Mouse (Mus musculus) liver, postnatal 0 days (tissue): ENCODE results near the gene Arid3b. TPM values are rescaled to one million over a fixed set of nuclear protein-coding genes. Genes with fewer than 3 reads are reported as not detected.

Source experiments
- ATAC-seq: fragments of 200-750 bp; cut with Nextera tagmentation; 2 replicates; pipeline ENCODE4 v1.8.0; 2017; ENCODE audit warnings: mild to moderate bottlenecking, moderate library complexity
- DNase-seq: peaks from one replicate; pipeline ENCODE4 v3.0.0-alpha.2; 2016
- H3K27ac ChIP-seq: fragments of 300-500 bp; sonication (generic); 2 replicates; pipeline ENCODE4 v1.5.1; 2014; ENCODE audit warnings: antibody characterized with exemption, moderate library complexity, mild to moderate bottlenecking, low read depth
- H3K27me3 ChIP-seq: fragments of 300-500 bp; sonication (generic); 2 replicates; pipeline ENCODE4 v1.6.1; 2014; ENCODE audit warnings: low read length, control low read depth, mixed read lengths; ENCODE audit not compliant: insufficient read depth
- H3K36me3 ChIP-seq: fragments of 300-500 bp; sonication (generic); replicated peaks from 2 replicates; pipeline ENCODE4 v1.6.1; 2014; ENCODE audit warnings: mild to moderate bottlenecking, control low read depth, low read length, moderate library complexity, mixed read lengths; ENCODE audit not compliant: insufficient read depth
- H3K4me1 ChIP-seq: fragments of 300-500 bp; sonication (generic); 2 replicates; pipeline ENCODE4 v1.6.1; 2014; ENCODE audit warnings: antibody characterized with exemption, mild to moderate bottlenecking, control low read depth; ENCODE audit not compliant: insufficient read depth
- H3K4me2 ChIP-seq: fragments of 300-500 bp; sonication (generic); 2 replicates; pipeline ENCODE4 v1.6.1; 2014; ENCODE audit warnings: low read depth, mild to moderate bottlenecking, low read length, moderate library complexity, mixed read lengths
- H3K4me3 ChIP-seq: fragments of 300-500 bp; sonication (generic); 2 replicates; pipeline ENCODE4 v1.5.1; 2014; ENCODE audit warnings: low read depth, low read length
- H3K9ac ChIP-seq: fragments of 300-500 bp; sonication (generic); replicated peaks from 2 replicates; pipeline ENCODE4 v1.6.1; 2014; ENCODE audit warnings: mild to moderate bottlenecking, moderate library complexity
- H3K9me3 ChIP-seq: fragments of 300-500 bp; sonication (generic); 2 replicates; pipeline ENCODE4 v1.6.1; 2016; ENCODE audit warnings: mild to moderate bottlenecking, control low read depth, low read length, mixed read lengths
- CTCF ChIP-seq: sonication (generic); IDR thresholded peaks from 2 replicates; pipeline ENCODE4 v1.5.1; 2016; ENCODE audit warnings: antibody characterized with exemption, low read depth
- EP300 ChIP-seq: IDR thresholded peaks from 2 replicates; pipeline ENCODE4 v1.6.1; 2016; ENCODE audit warnings: antibody characterized with exemption, low read depth, mild to moderate bottlenecking
- WGBS: fragments of 180-500 bp; shearing (Covaris S2); extraction: QIAGEN DNeasy Blood & Tissue Kit; methylation state at CpG from one replicate; pipeline ENCODE4 v1.1.7; 2014; ENCODE audit not compliant: insufficient replicate concordance; 5-methylcytosine and 5-hydroxymethylcytosine counted together
- polyA plus RNA-seq: library from polyadenylated mRNA; unstranded; fragments of >200 nt; fragmentation: Nextera tagmentation; extraction: Ambion mirVana; gene quantifications from 2 replicates; pipeline ENCODE4 v1.2.1, GENCODE M21; 2015

The Arid3b gene
- polyA plus RNA-seq, 1 experiment from 2014 or later, result 4.7 TPM

DNA sequence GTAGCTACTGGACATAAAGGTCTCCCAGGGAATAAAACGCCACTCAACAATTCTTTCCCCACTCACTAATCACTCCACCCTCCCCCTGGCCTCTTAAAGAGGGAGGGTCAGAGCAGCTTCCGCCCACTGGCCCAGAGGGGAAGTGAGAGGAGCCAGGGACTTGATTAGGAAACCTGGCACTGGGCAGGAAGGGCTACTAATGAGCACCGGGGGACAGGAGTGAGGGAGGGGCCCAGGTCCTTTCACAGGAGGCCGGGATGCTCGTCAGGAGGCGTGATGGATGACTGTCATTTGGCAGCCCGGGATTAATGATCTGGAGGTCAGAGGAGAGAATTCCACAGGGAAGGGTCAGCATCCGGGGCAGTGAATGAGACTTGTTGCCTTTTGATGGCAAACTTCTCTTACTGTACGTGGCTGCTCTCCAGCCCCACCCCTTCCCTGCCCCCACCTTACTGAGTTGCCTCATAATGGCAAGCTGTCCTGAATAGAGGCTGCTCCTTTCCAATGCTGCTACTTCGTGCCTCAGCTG, 37.8 kb downstream of the Arid3b start:
- DNase-seq, result peak; percentile 46
- TF ChIP-seq CTCF, result no peak
- no peak for TF ChIP-seq EP300
- Histone ChIP-seq H3K4me2 (0 out of 2 replicates have a peak overlapping the region, but pooled peaks have one; percentile 26), H3K4me1 (peaks cover 12% of the 10 kb centered on the region; the same call in 1 of the 2 replicates), H3K4me3 (no peak overlapping the region), H3K27me3 (no peaks in the 10 kb centered on the region), H3K27ac (no peak overlapping the region), H3K36me3 (peaks cover 32% of the 10 kb centered on the region), H3K9me3 (no peaks in the 10 kb centered on the region), H3K9ac (no peak overlapping the region)
- 55% methylated on average over 10 of the region's 10 CpGs for WGBS
- peak; percentile 36; the same call in 1 of the 2 replicates for ATAC-seq

DNA sequence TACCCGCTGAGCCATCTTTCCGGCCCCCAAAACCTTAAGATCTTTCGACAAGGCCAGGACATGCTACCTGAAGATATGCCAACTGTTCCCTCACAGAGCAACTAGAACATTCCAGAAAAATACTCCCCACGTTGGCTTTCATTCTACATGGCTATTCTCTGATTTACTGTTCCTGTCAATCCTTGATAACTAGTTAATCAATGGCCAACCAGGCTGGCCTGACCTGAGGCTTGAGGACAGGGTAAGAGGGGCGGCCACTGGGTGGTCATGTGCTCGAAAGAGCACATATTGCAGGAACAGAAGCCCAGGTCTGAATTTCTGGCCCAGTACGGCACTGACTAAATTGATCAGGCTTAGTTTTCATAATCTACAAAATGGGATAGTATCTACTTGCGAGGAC, 39.1 kb downstream of the Arid3b start:
- TF ChIP-seq CTCF, result no peak
- TF ChIP-seq EP300, result no peak
- Histone ChIP-seq H3K27me3 (no peaks in the 10 kb centered on the region), H3K9ac (no peak overlapping the region), H3K36me3 (peaks cover 44% of the 10 kb centered on the region), H3K4me1 (peaks cover 12% of the 10 kb centered on the region; the same call in 1 of the 2 replicates), H3K4me2 (no peak overlapping the region), H3K4me3 (no peak overlapping the region), H3K27ac (no peak overlapping the region), H3K9me3 (no peaks in the 10 kb centered on the region)
- DNase-seq (no peak), ATAC-seq (no peak)
- WGBS, result 82% methylated on average over 8 of the region's 8 CpGs

DNA sequence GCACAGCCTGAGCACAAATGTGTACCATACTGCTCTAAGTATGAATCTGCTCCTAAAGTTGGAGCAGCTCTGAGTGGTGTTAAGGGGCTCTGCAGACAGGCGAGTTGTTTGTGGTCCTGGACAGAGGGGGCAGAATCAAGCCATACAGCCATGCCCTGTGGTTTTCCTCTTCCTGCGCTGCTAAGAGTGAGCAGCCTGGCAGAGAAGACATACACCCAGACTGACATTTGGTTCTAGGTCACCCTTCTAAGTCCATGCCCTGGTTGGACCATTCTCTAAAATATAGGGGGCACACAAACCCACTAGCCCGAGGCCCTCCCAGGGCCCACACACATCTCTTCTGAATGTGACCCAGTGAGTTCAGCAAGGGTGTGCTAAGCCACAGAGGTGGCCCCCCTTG, 46.9 kb downstream of the Arid3b start:
- no peak for DNase-seq
- no peak overlapping the region for H3K27ac ChIP-seq
- no peak for ATAC-seq
- H3K27me3 ChIP-seq, result no peaks in the 10 kb centered on the region
- H3K4me2 ChIP-seq, result no peak overlapping the region
- no peaks in the 10 kb centered on the region for H3K4me1 ChIP-seq
- H3K9ac ChIP-seq, result no peak overlapping the region
- peaks cover 35% of the 10 kb centered on the region for H3K36me3 ChIP-seq
- no peaks in the 10 kb centered on the region for H3K9me3 ChIP-seq
- no peak for TF ChIP-seq CTCF
- TF ChIP-seq EP300, result no peak
- H3K4me3 ChIP-seq, result no peak overlapping the region
- WGBS, result 38% methylated on average over 3 of the region's 3 CpGs

DNA sequence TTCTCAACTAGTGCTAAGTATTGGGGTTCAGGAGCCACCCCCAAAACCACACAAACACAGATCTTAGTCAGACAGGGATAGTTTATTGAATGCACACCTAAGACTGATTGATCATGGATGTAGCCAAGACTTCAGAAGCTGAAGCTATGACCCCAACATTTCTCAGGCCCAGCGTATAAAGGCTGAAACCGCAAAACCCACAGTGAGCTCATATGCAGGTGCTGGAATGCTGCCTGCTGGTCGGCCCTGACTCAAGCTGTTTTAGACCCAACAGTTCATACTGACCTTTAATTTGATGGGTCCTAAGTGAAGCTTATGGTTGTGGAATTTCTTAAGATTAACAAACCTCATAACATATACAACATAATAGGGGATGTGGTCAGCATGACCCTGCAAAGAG, 53.9 kb downstream of the Arid3b start:
- no peak for TF ChIP-seq EP300
- TF ChIP-seq CTCF, result no peak

DNA sequence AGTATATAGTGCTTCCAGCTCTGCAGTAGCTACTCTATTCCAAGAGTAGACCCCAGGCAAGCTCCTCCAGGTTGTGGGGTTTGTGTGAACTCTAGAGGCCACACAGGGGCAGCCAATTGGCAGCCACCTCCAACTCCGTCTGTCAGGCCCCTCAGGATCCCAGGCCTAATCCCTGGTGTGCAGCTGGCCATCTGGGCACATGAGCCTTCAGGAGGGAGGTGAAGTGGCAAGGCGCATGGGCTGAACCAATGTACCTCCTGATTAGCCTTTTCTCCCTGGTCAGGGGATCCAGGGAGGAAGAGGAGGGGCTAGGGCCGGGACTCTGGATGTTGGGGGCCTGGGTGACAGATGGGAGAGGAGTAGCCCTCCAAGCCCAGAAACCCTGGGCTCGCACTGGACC, 60.9 kb downstream of the Arid3b start:
- Histone ChIP-seq H3K4me2 (no peak overlapping the region), H3K27ac (no peak overlapping the region), H3K4me3 (no peak overlapping the region), H3K9me3 (no peaks in the 10 kb centered on the region), H3K27me3 (no peaks in the 10 kb centered on the region), H3K4me1 (peaks cover 23% of the 10 kb centered on the region), H3K9ac (no peak overlapping the region), H3K36me3 (no peaks in the 10 kb centered on the region)
- TF ChIP-seq EP300 (no peak), CTCF (no peak)
- no peak for ATAC-seq
- DNase-seq, result no peak
- WGBS, result 75% methylated on average over 4 of the region's 4 CpGs

More for the DNA sequence above, 53.9 kb downstream of the Arid3b start:
- Histone ChIP-seq H3K9me3 (no peaks in the 10 kb centered on the region), H3K4me3 (no peak overlapping the region), H3K27ac (no peak overlapping the region), H3K4me1 (no peaks in the 10 kb centered on the region), H3K36me3 (no peaks in the 10 kb centered on the region), H3K27me3 (no peaks in the 10 kb centered on the region), H3K4me2 (no peak overlapping the region), H3K9ac (no peak overlapping the region)
- no peak for DNase-seq
- no peak for ATAC-seq
- 75% methylated on average over 3 of the region's 3 CpGs for WGBS

DNA sequence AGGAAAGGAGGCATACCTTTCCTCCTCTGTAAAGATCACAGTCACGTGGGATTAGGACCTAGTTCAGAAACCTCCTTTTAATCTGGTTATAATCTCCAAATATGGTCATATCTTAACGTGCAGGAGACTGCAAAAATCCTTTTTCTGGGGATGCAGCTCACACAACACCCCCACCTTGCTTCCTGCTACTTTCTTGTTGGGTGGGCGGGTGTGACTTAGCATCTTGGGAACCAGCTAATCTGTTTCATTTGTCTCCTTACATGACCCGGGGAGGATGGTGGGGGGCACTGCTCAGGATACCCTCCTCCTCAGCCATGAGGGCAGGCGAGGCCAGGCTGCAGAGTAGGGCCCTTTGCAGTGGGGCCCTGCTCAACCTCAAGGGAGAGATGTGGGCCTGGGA, 61.6 kb downstream of the Arid3b start:
- TF ChIP-seq EP300 (no peak), CTCF (no peak)
- Histone ChIP-seq H3K36me3 (no peaks in the 10 kb centered on the region), H3K9me3 (no peaks in the 10 kb centered on the region), H3K4me2 (no peak overlapping the region), H3K4me1 (peaks cover 26% of the 10 kb centered on the region), H3K27ac (no peak overlapping the region), H3K4me3 (no peak overlapping the region), H3K27me3 (no peaks in the 10 kb centered on the region), H3K9ac (no peak overlapping the region)
- DNase-seq (no peak), ATAC-seq (no peak)
- WGBS, result 72% methylated on average over 5 of the region's 5 CpGs
